Mouse (Mus musculus) testis, postnatal 10 days (tissue): ENCODE measurements at regions not wholly inside any gene's neighbourhood (a gene's known extent, or its start where the extent isn't known, plus 50 kb on each side); places are given as distances from the start of the nearest gene placed in this dataset.
A peak's percentile ranks its signal among the peaks of the same experiment; 100 is the strongest.

ENCODE experiments used
- DNase-seq: peaks from one replicate; pipeline ENCODE4 v3.0.0; 2021; ENCODE audit warnings: low spot score

GRCm38 (mm10) chr14:58816540-58816876 is 326.2 kb downstream of the 1700129C05Rik start:
- DNase-seq = no peak

GRCm38 (mm10) chr14:58815616-58816539 is 326.8 kb downstream of the 1700129C05Rik start:
- DNase-seq = no peak

- no peak for DNase-seq
Measured at GRCm38 (mm10) chr14:58812585-58812984, 330.1 kb downstream of the 1700129C05Rik start.

GRCm38 (mm10) chr14:58801402-58801861 is 341.3 kb downstream of the 1700129C05Rik start:
- no peak for DNase-seq

GRCm38 (mm10) chr14:58788190-58788945 is 354.3 kb downstream of the 1700129C05Rik start:
- no peak for DNase-seq

- no peak for DNase-seq
Measured at GRCm38 (mm10) chr14:58787618-58788017, 355.1 kb downstream of the 1700129C05Rik start.

- DNase-seq = no peak
Measured at GRCm38 (mm10) chr14:58786791-58787491, 355.8 kb downstream of the 1700129C05Rik start.

GRCm38 (mm10) chr14:58783201-58783600 is 359.5 kb downstream of the 1700129C05Rik start:
- DNase-seq = no peak

GRCm38 (mm10) chr14:58780306-58780705 is 362.4 kb downstream of the 1700129C05Rik start:
- DNase-seq = no peak

- no peak for DNase-seq
Measured at GRCm38 (mm10) chr14:58778675-58779074, 364.0 kb downstream of the 1700129C05Rik start.

GRCm38 (mm10) chr14:58761291-58761690 is 381.4 kb downstream of the 1700129C05Rik start:
- DNase-seq = no peak

- no peak for DNase-seq
Measured at GRCm38 (mm10) chr14:58759759-58760158, 382.9 kb downstream of the 1700129C05Rik start.

- DNase-seq = no peak
Measured at GRCm38 (mm10) chr14:58753781-58754180, 388.9 kb downstream of the 1700129C05Rik start.

- DNase-seq = no peak
Measured at GRCm38 (mm10) chr14:58753136-58753535, 389.6 kb downstream of the 1700129C05Rik start.

GRCm38 (mm10) chr14:58726418-58726817 is 416.3 kb downstream of the 1700129C05Rik start:
- no peak for DNase-seq

- DNase-seq = no peak
Measured at GRCm38 (mm10) chr14:58714856-58715255, 427.8 kb downstream of the 1700129C05Rik start.

- no peak for DNase-seq
Measured at GRCm38 (mm10) chr14:58709861-58710260, 432.8 kb downstream of the 1700129C05Rik start.

- DNase-seq = no peak
Measured at GRCm38 (mm10) chr14:58709281-58709680, 433.4 kb downstream of the 1700129C05Rik start.

- DNase-seq = peak; percentile 77
Measured at GRCm38 (mm10) chr14:58701765-58702164, 440.9 kb downstream of the 1700129C05Rik start.

GRCm38 (mm10) chr14:58691129-58691828 is 451.4 kb downstream of the 1700129C05Rik start:
- no peak for DNase-seq

GRCm38 (mm10) chr14:58687814-58688213 is 454.9 kb downstream of the 1700129C05Rik start:
- no peak for DNase-seq

GRCm38 (mm10) chr14:58678781-58679180 is 463.9 kb downstream of the 1700129C05Rik start:
- no peak for DNase-seq
